Mouse (Mus musculus) erythroblast, embryonic 14.5 days (primary cell): ENCODE measurements around the gene 1600014C23Rik. TPM values are rescaled to one million over a fixed set of nuclear protein-coding genes. Genes with fewer than 3 reads are reported as not detected.

Experiments
- H3K27me3 ChIP-seq: 2 replicates; pipeline ENCODE4 v1.6.1; 2012; ENCODE audit warnings: inconsistent platforms; ENCODE audit not compliant: control insufficient read depth
- H3K36me3 ChIP-seq: 2 replicates; pipeline ENCODE4 v1.6.1; 2012; ENCODE audit warnings: mild to moderate bottlenecking, inconsistent platforms; ENCODE audit not compliant: control insufficient read depth
- H3K4me1 ChIP-seq: 2 replicates; pipeline ENCODE4 v1.6.1; 2012; ENCODE audit warnings: inconsistent platforms; ENCODE audit not compliant: control insufficient read depth
- H3K4me3 ChIP-seq: replicated peaks from 2 replicates; pipeline ENCODE3; 2012; ENCODE audit warnings: moderate library complexity, mild to moderate bottlenecking, inconsistent platforms
- H3K9me3 ChIP-seq: 2 replicates; pipeline ENCODE4 v1.6.1; 2012; ENCODE audit warnings: low read length, inconsistent platforms, mixed read lengths; ENCODE audit not compliant: control insufficient read depth
- GATA1 ChIP-seq: IDR thresholded peaks from 2 replicates; pipeline ENCODE4 v1.6.1; 2012; ENCODE audit warnings: low read length, inconsistent platforms, mixed read lengths
- TAL1 ChIP-seq: IDR thresholded peaks from 3 replicates; pipeline ENCODE4 v1.6.1; 2012; ENCODE audit warnings: low read length, inconsistent platforms, mixed read lengths
- polyA plus RNA-seq: library from polyadenylated mRNA; stranded (reverse); fragments of >175 nt; gene quantifications from 2 replicates; pipeline ENCODE4 v1.2.3, GENCODE M21; 2012

Gene 1600014C23Rik
- polyA plus RNA-seq, 1 experiment = not detected

DNA sequence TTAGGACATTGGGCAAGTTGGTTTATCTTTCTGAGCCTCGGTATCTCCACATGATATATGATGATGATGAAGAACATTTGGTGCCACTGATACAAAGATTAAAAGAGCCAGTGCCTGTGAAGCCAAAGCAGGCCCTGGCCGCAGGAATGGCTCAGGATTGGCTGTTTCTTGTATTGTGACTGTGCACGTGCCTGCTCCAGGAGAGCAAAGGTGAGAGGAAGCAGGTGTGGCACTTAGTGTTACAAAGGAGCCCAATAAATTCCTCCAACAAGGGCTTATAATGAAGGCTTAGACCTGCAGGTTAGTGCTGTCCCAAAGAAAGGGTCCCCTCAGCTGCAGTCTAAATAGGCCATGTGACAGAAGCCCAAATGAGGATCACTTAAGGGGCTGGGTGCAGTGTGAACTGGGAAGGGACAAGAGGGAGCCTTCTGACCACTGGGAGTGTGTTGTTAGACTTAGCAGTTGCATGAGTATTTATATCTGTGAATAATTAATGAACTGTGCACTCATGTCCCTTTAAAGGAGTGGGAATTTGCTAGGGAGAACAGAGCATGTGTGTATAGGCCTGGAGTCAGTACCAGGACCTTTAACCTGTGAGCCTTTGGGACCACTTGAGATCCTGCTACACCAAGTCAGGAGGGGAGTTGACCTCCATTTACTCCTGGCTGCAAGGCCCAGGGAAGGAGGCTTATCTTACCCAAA is 34.5 kb downstream of the 1600014C23Rik start:
- Histone ChIP-seq H3K4me3 (no peak overlapping the region), H3K36me3 (peaks cover 42% of the 10 kb centered on the region), H3K9me3 (no peaks in the 10 kb centered on the region), H3K4me1 (peaks cover 41% of the 10 kb centered on the region), H3K27me3 (no peaks in the 10 kb centered on the region)
- TF ChIP-seq TAL1 (no peak), GATA1 (no peak)

DNA sequence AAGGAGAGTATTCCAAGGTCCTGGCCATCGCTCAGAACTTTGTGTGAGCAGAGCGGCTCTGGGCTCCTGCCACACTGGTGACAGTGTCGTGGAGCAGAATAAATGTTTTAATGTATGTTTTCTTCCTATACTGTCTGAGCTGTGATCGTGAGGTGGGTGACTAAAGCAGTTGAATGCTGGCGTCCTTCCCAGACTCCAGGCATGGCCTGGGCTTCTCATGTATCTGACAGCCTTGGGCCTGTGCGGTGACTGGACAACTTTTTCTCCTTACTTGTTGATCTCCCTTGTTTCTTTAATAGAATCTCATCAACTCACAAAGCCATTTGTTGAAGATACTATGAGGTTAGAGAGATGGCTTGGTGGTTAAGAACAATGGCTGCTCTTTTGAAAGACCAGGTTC is 35.3 kb downstream of the 1600014C23Rik start:
- no peak for TF ChIP-seq GATA1
- no peak for TF ChIP-seq TAL1
- no peaks in the 10 kb centered on the region for H3K27me3 ChIP-seq
- H3K4me3 ChIP-seq = no peak overlapping the region
- peaks cover 42% of the 10 kb centered on the region for H3K36me3 ChIP-seq
- H3K4me1 ChIP-seq = peaks cover 48% of the 10 kb centered on the region
- H3K9me3 ChIP-seq = no peaks in the 10 kb centered on the region

DNA sequence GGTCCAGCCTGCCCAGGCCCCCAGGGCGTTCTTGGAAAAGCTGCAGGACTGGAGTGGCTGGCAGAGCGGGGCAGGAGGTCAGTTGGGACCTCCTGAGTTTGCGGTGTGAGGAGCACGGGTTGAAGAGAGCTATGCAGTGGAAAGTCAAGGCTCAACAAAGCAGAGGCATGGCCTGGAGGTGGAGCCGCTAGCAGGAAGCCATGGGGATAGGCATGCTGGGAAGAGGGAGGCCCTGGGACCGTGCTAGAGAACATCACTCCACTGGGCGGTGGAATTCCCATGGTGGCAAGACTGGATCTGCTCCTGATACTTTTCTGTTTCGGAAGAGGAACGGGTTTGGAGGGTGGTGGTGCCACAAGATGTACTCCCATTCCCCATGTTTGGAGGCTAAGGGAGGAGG is 36.7 kb downstream of the 1600014C23Rik start:
- no peak overlapping the region for H3K4me3 ChIP-seq
- no peaks in the 10 kb centered on the region for H3K27me3 ChIP-seq
- TF ChIP-seq GATA1 (no peak), TAL1 (no peak)
- H3K9me3 ChIP-seq = no peaks in the 10 kb centered on the region
- H3K36me3 ChIP-seq = peaks cover 44% of the 10 kb centered on the region
- peaks cover 50% of the 10 kb centered on the region for H3K4me1 ChIP-seq

DNA sequence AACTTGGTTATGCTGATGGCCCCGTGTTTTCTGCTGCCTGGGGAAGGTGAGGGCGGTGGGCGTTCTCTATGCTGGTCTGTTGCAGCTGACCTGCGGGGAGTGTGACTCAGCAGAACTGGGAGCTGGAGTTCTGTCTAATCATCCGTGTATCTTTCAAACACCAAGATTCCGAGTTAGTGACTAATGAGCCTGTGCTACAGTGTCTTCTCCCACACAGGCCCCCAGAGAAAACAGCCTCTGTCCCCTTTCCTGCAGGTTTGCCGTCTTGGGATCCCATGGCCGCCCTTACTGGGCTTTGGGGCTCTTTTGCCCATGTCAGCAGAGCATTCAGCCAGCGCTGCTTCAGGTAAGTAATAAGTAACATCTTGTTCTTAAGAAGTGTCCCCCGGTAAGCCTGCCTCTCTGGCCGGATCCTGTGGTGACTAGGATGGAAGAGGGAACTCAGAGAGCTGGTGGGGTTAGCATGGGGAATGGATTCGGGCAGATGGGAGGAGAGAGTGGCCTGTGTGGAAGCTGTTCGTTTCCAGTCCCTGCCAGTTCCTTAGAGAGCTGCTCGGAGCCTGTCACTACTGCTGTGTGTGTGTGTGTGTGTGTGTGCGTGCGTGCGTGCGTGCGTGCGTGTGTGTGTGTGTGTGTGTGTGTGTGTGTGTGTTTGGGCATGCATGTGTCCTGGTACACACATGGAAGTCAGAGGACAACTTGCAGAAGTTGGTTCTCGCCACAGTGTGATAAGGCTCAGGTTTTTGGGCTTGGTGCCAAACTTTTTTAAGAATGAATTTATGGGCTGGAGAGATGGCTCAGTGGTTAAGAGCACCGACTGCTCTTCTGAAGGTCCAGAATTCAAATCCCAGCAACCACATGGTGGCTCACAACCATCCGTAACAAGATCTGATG is 38.2 kb downstream of the 1600014C23Rik start:
- Histone ChIP-seq H3K9me3 (no peaks in the 10 kb centered on the region), H3K4me1 (peaks cover 45% of the 10 kb centered on the region), H3K27me3 (no peaks in the 10 kb centered on the region), H3K4me3 (peak overlapping the region; percentile 18), H3K36me3 (peaks cover 49% of the 10 kb centered on the region)
- TF ChIP-seq TAL1 (no peak), GATA1 (no peak)

DNA sequence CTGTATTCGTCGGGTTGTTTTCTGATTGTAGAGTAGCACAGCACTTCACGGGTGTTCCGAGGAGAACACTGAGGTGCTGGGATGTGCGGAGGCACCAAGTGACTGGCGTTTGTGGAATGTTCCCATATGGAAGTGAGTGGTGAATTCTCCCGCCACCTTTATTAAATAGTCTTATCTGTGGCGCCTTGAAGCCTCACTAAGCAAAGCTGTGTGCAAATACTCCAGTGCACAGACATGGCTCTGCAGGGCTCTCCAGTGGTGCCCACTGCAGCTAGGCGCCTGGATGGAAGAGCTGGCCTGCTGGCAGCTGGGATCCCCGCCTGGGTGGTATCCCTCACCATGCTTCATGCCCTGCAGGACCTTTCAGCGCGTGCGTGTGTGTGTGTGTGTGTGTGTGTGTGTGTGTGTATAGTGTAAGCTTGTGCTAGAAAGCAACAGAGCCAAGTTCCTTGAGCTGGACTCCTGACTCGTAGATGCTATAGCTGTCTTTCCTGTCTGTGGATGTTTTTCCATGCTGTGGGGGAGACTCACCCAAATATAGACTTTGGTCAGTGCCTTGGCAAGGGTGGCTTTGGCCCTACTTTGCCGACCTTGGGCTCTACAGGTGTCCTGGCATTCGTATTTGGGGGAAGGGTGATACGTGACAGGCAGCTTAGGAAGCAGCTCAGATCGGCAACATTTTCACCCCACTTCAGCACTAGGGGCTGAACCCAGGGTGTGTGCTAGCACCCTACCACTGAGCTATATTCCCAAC is 39.7 kb downstream of the 1600014C23Rik start:
- H3K4me1 ChIP-seq = peaks cover 47% of the 10 kb centered on the region
- H3K36me3 ChIP-seq = peaks cover 44% of the 10 kb centered on the region
- no peaks in the 10 kb centered on the region for H3K9me3 ChIP-seq
- H3K27me3 ChIP-seq = no peaks in the 10 kb centered on the region
- no peak overlapping the region for H3K4me3 ChIP-seq
- no peak for TF ChIP-seq GATA1

DNA sequence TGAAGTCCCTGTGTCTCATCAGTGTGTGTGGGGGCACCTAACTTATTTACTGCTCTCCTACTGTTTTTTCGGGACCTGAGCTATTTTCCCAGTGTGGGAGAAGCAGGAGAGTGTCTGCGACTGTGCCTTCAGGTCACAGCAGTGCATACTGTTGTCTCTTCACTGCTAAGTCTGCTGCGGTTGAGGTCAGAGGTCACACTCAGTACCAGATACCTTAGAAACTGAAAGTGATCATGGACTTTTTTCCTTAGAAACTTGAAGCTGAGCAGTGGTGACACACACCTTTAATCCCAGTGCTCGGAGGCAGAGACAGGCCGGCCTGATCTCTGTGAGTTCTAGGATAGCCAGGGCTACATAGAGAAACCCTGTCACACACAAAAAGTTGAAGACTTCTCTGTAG is 41.5 kb downstream of the 1600014C23Rik start:
- Histone ChIP-seq H3K4me1 (peaks cover 61% of the 10 kb centered on the region), H3K36me3 (peaks cover 32% of the 10 kb centered on the region), H3K4me3 (no peak overlapping the region), H3K9me3 (no peaks in the 10 kb centered on the region), H3K27me3 (no peaks in the 10 kb centered on the region)
- TF ChIP-seq TAL1 (no peak), GATA1 (no peak)

DNA sequence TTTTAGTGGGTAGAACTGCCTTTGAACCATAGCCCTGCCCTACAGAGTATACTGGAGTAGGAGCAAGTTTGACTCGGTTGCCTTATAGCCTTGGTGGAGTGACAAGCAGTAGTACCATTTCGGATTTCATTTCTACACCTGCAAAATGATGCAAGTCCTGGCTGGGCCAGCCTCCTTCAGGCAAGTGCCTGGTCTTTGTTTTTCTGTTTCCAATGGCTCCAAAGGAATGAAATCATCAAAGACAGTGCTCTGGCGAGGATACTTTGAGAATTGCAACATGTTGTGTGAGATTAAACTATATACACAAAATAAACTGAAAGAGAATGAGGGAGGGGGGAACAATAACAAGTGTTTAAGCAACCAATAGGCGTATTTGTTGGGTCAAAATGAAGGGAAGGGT is 43.6 kb downstream of the 1600014C23Rik start:
- Histone ChIP-seq H3K4me1 (peaks cover 65% of the 10 kb centered on the region), H3K9me3 (no peaks in the 10 kb centered on the region), H3K27me3 (peaks cover 4% of the 10 kb centered on the region), H3K36me3 (peaks cover 17% of the 10 kb centered on the region), H3K4me3 (no peak overlapping the region)
- no peak for TF ChIP-seq GATA1
- no peak for TF ChIP-seq TAL1

DNA sequence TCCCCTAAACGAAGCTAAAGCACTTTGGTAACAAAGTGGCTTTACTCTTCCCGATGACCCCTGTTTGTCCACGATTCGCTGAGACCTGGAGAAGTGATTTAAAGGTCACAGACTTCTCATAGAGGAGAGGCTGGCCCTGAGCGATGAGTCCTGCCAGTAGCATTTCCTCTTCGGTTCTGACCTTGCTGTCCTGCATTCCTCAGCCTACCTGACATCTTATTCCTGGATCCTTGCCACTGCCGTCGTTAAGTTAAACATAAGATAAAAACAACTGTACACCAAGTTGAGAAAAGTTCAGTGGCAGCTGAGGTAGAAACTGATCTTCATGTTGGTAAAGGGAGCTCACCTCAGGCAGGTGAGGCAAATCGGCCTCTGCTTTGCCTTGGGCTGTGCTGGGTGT is 44.5 kb downstream of the 1600014C23Rik start:
- TF ChIP-seq GATA1 (no peak), TAL1 (no peak)
- peaks cover 65% of the 10 kb centered on the region for H3K4me1 ChIP-seq
- H3K27me3 ChIP-seq = peaks cover 7% of the 10 kb centered on the region
- H3K4me3 ChIP-seq = no peak overlapping the region
- no peaks in the 10 kb centered on the region for H3K9me3 ChIP-seq
- H3K36me3 ChIP-seq = peaks cover 15% of the 10 kb centered on the region

DNA sequence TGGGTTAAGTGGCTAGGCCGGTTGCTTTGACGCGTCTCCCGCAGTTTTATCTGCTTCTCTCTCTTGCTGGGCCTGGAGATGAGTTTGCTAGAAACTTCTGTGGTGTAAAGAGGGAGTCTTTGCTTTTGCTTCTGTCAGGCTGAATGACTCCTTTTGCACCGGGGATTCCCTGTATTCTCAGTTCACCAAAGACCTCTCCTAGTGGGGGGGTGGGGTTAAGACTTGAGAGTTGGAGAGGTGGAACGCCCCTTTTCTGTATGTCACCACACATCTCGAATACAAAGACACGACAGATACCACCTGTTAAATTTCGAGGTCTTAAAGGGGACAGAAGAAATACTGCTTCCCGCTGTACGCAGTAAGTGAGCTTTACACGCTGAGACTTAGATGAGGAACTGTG is 46.9 kb downstream of the 1600014C23Rik start, which contains the start of gene Tmem63b:
Gene Tmem63b, minus strand, starts transcription at position 190 of the 400 bp plus-strand sequence.
- H3K4me1 ChIP-seq = peaks cover 50% of the 10 kb centered on the region
- H3K36me3 ChIP-seq = peaks cover 12% of the 10 kb centered on the region

More for the DNA sequence above, 46.9 kb downstream of the 1600014C23Rik start, which contains the start of gene Tmem63b:
- peak within 1 kb of the TSS; percentile 89 for H3K4me3 ChIP-seq
- H3K9me3 ChIP-seq = no peaks in the 10 kb centered on the region
- TF ChIP-seq TAL1 (no peak), GATA1 (no peak)
- H3K27me3 ChIP-seq = peaks cover 7% of the 10 kb centered on the region
